Mouse (Mus musculus): ENCODE data around the gene Scn8a. TPM values are rescaled to one million over a fixed set of nuclear protein-coding genes. Genes with fewer than 3 reads are reported as not detected.

Gene Scn8a
- polyA plus RNA-seq, 1 experiment = not detected

DNA sequence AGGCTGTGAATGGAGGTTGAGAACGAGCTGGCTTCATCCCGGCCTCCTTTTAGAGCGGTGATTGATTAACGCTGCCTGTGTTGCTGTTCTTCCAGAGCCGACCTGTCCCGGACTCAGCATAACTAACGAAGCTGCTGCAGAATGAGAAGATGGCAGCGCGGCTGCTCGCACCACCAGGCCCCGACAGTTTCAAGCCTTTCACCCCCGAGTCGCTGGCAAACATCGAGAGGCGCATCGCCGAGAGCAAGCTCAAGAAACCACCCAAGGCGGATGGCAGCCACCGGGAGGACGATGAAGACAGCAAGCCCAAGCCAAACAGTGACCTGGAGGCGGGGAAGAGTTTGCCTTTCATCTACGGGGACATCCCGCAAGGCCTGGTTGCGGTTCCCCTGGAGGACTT is 66.5 kb downstream of the Scn8a start:
- Histone ChIP-seq H3K4me3 (ENCODE audit: insufficient read depth, low read length) (no peak overlapping the region), H3K4me1 (ENCODE audit: control insufficient read depth, insufficient read depth, low read length) (no peaks in the 10 kb centered on the region), H3K27ac (ENCODE audit: insufficient read depth, low read depth, low read length) (no peak overlapping the region)
- no peak for TF ChIP-seq CTCF (IDR thresholded peaks at IDR 0.05; ENCODE audit: low read depth, low read length)
- no peak for TF ChIP-seq POLR2A (IDR thresholded peaks at IDR 0.05; ENCODE audit: borderline replicate concordance, low read depth, low read length)

DNA sequence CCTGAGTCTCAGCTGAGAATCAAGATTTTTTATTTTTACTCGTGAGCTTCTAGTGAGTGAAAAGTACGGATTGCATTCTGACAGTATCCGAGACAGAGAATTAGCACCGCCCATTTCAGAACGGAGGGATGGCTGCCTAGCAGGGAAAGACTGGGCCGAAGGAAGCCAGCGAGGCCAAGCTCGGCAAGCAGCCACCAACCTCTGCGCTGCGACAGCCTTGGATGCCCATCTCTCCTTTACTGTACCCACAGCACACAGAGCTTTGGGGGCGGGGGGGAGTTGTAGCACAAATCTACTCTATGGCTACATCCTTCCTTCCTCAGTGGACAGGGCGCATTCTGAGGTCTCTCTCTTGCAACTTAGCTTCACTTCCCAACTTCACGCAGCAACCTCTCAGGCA is 78.7 kb downstream of the Scn8a start:
- TF ChIP-seq POLR2A (IDR thresholded peaks at IDR 0.05; ENCODE audit: borderline replicate concordance, low read depth, low read length) (no peak), CTCF (IDR thresholded peaks at IDR 0.05; ENCODE audit: low read depth, low read length) (no peak)
- H3K4me1 ChIP-seq (ENCODE audit: control insufficient read depth, insufficient read depth, low read length) = no peaks in the 10 kb centered on the region
- no peak overlapping the region for H3K4me3 ChIP-seq (ENCODE audit: insufficient read depth, low read length)
- no peak overlapping the region for H3K27ac ChIP-seq (ENCODE audit: insufficient read depth, low read depth, low read length)

DNA sequence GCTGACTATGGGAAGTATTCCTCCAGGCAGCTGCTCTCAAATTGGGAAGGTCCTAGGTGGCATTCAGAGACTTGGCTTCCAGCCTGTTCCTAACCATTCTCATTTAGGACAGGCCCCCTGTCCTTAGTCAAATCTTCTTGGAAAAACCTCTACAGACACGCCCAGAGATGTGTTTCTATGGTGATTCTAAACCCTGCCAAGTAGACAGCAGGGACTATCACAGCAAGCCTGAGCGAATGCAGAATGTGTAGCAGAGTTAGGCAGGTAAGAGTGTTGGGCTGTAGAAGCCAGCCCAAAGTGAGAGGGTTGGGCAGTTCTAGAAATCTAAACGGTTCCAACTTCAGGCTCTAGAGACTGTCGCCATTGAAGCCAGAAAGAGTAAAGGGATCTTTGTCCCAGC is 79.5 kb downstream of the Scn8a start:
- H3K4me1 ChIP-seq (ENCODE audit: control insufficient read depth, insufficient read depth, low read length) = no peaks in the 10 kb centered on the region

GRCm38 (mm10) chr15:100951491-100951890 is 81.8 kb downstream of the Scn8a start:
- Histone ChIP-seq H3K4me3 (ENCODE audit: insufficient read depth, low read length) (no peak overlapping the region), H3K27ac (ENCODE audit: insufficient read depth, low read depth, low read length) (no peak overlapping the region), H3K4me1 (ENCODE audit: control insufficient read depth, insufficient read depth, low read length) (no peaks in the 10 kb centered on the region)
- TF ChIP-seq POLR2A (IDR thresholded peaks at IDR 0.05; ENCODE audit: borderline replicate concordance, low read depth, low read length) (no peak), CTCF (IDR thresholded peaks at IDR 0.05; ENCODE audit: low read depth, low read length) (no peak)

More for the DNA sequence above, 79.5 kb downstream of the Scn8a start:
- Histone ChIP-seq H3K27ac (ENCODE audit: insufficient read depth, low read depth, low read length) (no peak overlapping the region), H3K4me3 (ENCODE audit: insufficient read depth, low read length) (no peak overlapping the region)
- no peak for TF ChIP-seq CTCF (IDR thresholded peaks at IDR 0.05; ENCODE audit: low read depth, low read length)
- TF ChIP-seq POLR2A (IDR thresholded peaks at IDR 0.05; ENCODE audit: borderline replicate concordance, low read depth, low read length) = no peak

DNA sequence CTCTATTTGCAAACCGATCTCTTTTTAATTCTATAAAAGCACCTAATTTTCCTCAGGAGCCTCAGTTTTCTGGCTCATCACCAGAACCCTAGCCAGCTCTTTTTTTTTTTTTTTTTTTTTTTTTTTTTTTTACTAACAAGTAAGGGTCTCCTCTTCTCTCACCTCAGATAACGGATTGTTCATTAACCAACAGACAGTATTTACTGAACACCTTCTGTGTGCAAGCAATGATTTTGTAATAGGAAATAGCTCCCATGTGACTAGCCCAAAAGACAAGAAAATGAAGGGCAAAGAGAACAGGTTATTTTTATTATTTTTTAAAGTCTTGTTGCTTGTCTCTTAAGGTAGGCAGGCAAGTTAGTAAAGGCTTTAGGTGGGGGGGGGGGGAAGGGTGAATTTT is 82.6 kb downstream of the Scn8a start:
- no peak overlapping the region for H3K4me3 ChIP-seq (ENCODE audit: insufficient read depth, low read length)
- TF ChIP-seq CTCF (IDR thresholded peaks at IDR 0.05; ENCODE audit: low read depth, low read length) (no peak), POLR2A (IDR thresholded peaks at IDR 0.05; ENCODE audit: borderline replicate concordance, low read depth, low read length) (no peak)
- no peaks in the 10 kb centered on the region for H3K4me1 ChIP-seq (ENCODE audit: control insufficient read depth, insufficient read depth, low read length)
- no peak overlapping the region for H3K27ac ChIP-seq (ENCODE audit: insufficient read depth, low read depth, low read length)

- Histone ChIP-seq H3K27ac (ENCODE audit: insufficient read depth, low read depth, low read length) (no peak overlapping the region), H3K4me3 (ENCODE audit: insufficient read depth, low read length) (no peak overlapping the region)
- TF ChIP-seq CTCF (IDR thresholded peaks at IDR 0.05; ENCODE audit: low read depth, low read length) (no peak), POLR2A (IDR thresholded peaks at IDR 0.05; ENCODE audit: borderline replicate concordance, low read depth, low read length) (no peak)
Observed at GRCm38 (mm10) chr15:100952854-100953253, 83.2 kb downstream of the Scn8a start.

DNA sequence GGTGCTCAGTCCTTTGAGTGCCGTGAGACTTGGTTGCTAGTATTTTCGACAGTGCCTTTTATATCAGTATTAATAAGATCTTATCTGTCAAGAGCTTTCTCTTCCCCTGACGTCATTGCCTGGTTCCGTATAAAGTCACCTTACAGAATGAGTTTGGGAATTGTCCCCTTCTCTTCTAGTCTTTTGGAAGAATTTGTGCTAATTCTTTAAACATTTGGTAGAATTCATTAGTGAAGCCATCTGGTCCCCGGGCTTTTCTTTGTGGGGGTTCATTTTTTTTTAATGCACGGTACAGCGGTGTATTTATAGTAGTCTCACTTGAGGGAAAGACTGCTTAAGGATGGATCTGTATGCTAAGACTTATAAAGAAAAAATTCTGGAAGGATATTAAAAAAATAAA is 84.3 kb downstream of the Scn8a start:
- TF ChIP-seq POLR2A (IDR thresholded peaks at IDR 0.05; ENCODE audit: borderline replicate concordance, low read depth, low read length) = no peak
- no peak for TF ChIP-seq CTCF (IDR thresholded peaks at IDR 0.05; ENCODE audit: low read depth, low read length)
- no peaks in the 10 kb centered on the region for H3K4me1 ChIP-seq (ENCODE audit: control insufficient read depth, insufficient read depth, low read length)
- H3K4me3 ChIP-seq (ENCODE audit: insufficient read depth, low read length) = no peak overlapping the region
- H3K27ac ChIP-seq (ENCODE audit: insufficient read depth, low read depth, low read length) = no peak overlapping the region

More at GRCm38 (mm10) chr15:100952854-100953253, 83.2 kb downstream of the Scn8a start:
- H3K4me1 ChIP-seq (ENCODE audit: control insufficient read depth, insufficient read depth, low read length) = no peaks in the 10 kb centered on the region

DNA sequence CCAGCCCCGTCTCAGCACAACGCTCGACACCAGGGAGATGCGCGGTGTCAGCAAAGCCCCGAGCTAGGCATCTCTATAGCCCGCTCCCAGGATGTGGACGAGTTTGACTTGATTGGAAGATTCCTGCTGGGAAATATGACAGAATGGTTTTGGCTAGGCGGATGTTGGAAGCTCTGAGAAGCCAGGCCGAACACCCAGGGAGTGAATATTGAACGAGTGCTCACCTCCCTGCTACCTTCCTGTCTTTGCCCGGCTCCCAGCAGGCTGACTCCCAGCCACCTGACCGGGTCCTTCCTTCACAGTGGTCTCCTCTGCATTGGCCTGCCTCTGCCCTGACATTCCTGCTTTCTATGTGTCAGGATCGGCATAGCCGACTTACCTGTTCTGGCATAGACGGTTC is 85.1 kb downstream of the Scn8a start:
- Histone ChIP-seq H3K4me3 (ENCODE audit: insufficient read depth, low read length) (no peak overlapping the region), H3K4me1 (ENCODE audit: control insufficient read depth, insufficient read depth, low read length) (no peaks in the 10 kb centered on the region), H3K27ac (ENCODE audit: insufficient read depth, low read depth, low read length) (no peak overlapping the region)
- TF ChIP-seq CTCF (IDR thresholded peaks at IDR 0.05; ENCODE audit: low read depth, low read length) (no peak), POLR2A (IDR thresholded peaks at IDR 0.05; ENCODE audit: borderline replicate concordance, low read depth, low read length) (no peak)

DNA sequence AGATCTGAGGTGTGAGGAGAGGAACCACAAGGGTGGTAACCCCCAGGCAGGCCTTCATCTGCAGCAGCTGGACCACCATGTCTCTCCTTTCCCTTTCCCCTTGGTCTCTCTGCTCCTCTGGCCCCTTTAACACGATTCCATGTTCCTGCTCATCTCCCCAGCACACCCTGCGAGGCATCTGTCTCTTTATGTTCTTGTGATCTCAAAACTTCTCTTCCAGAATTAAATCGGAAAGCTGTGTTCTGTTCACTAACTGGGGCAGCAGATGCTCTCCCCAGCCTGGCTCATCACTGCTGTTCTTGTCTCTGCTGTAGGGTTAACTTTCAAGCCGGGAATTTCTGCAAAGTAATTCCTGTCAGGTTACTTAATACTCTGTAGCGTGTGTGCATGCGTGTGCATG is 91.3 kb downstream of the Scn8a start:
- TF ChIP-seq POLR2A (IDR thresholded peaks at IDR 0.05; ENCODE audit: borderline replicate concordance, low read depth, low read length) (no peak), CTCF (IDR thresholded peaks at IDR 0.05; ENCODE audit: low read depth, low read length) (no peak)
- no peak overlapping the region for H3K4me3 ChIP-seq (ENCODE audit: insufficient read depth, low read length)
- no peaks in the 10 kb centered on the region for H3K4me1 ChIP-seq (ENCODE audit: control insufficient read depth, insufficient read depth, low read length)
- no peak overlapping the region for H3K27ac ChIP-seq (ENCODE audit: insufficient read depth, low read depth, low read length)

DNA sequence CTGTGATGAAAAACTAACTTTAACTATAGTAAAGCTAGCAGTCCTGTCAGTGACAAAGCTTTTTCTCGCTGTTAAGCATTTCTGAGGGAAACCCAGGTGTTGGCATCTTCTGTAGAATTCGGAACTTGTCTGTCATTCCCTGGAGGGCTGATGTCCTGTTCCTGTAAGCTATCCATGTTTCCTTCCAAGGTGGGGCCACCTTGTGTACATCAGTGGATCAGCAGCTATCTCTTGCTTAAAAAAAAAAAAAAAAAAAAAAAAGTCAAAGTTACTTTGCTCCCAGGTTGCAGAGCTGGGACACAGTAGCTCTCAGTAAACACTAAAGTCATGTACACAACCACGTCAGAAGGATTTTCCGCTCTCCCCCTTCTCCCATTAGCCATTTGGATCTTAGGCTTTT is 91.9 kb downstream of the Scn8a start:
- Histone ChIP-seq H3K4me3 (ENCODE audit: insufficient read depth, low read length) (no peak overlapping the region), H3K27ac (ENCODE audit: insufficient read depth, low read depth, low read length) (no peak overlapping the region), H3K4me1 (ENCODE audit: control insufficient read depth, insufficient read depth, low read length) (no peaks in the 10 kb centered on the region)
- TF ChIP-seq CTCF (IDR thresholded peaks at IDR 0.05; ENCODE audit: low read depth, low read length) (no peak), POLR2A (IDR thresholded peaks at IDR 0.05; ENCODE audit: borderline replicate concordance, low read depth, low read length) (no peak)

- H3K4me1 ChIP-seq (ENCODE audit: control insufficient read depth, insufficient read depth, low read length) = no peaks in the 10 kb centered on the region
- no peak overlapping the region for H3K4me3 ChIP-seq (ENCODE audit: insufficient read depth, low read length)
- TF ChIP-seq CTCF (IDR thresholded peaks at IDR 0.05; ENCODE audit: low read depth, low read length) (no peak), POLR2A (IDR thresholded peaks at IDR 0.05; ENCODE audit: borderline replicate concordance, low read depth, low read length) (no peak)
- no peak overlapping the region for H3K27ac ChIP-seq (ENCODE audit: insufficient read depth, low read depth, low read length)
Observed at GRCm38 (mm10) chr15:100971443-100971842, 101.8 kb downstream of the Scn8a start.
